Mouse (Mus musculus): ENCODE measurements around the gene Cxxc4.
"Not testable (repeated sequence)": the region's sequence is repeated elsewhere in the genome, so short reads cannot be mapped to it uniquely, and the experiment has no call there.

Gene Cxxc4

GRCm38 (mm10) chr3:134236414-134237112 lies at the start of gene Cxxc4:
TSS of gene Cxxc4 (plus strand) at chr3:134236484.
- DNase-seq (ENCODE audit: extremely low read depth, insufficient read length, low spot score) = no peak

GRCm38 (mm10) chr3:134188979-134189946 lies 47.0 kb upstream of the Cxxc4 start:
- no peak for DNase-seq (ENCODE audit: extremely low read depth, insufficient read length, low spot score)

- DNase-seq (ENCODE audit: extremely low read depth, insufficient read length, low spot score) = no peak
Observed at GRCm38 (mm10) chr3:134190046-134190445, 46.2 kb upstream of the Cxxc4 start.

- peak; percentile 4 for DNase-seq (ENCODE audit: extremely low read depth, insufficient read length, low spot score)
Observed at GRCm38 (mm10) chr3:134199892-134200291, 36.4 kb upstream of the Cxxc4 start.

GRCm38 (mm10) chr3:134206624-134207023 lies 29.7 kb upstream of the Cxxc4 start:
- DNase-seq (ENCODE audit: extremely low read depth, insufficient read length, low spot score) = no peak

- DNase-seq (ENCODE audit: extremely low read depth, insufficient read length, low spot score) = no peak
Observed at GRCm38 (mm10) chr3:134210950-134211349, 25.3 kb upstream of the Cxxc4 start.

- DNase-seq (ENCODE audit: extremely low read depth, insufficient read length, low spot score) = not testable (repeated sequence)
Observed at GRCm38 (mm10) chr3:134219881-134220280, 16.4 kb upstream of the Cxxc4 start.

- DNase-seq (ENCODE audit: extremely low read depth, insufficient read length, low spot score) = no peak
Observed at GRCm38 (mm10) chr3:134221002-134221401, 15.3 kb upstream of the Cxxc4 start.

GRCm38 (mm10) chr3:134222593-134222992 lies 13.7 kb upstream of the Cxxc4 start:
- no peak for DNase-seq (ENCODE audit: extremely low read depth, insufficient read length, low spot score)

GRCm38 (mm10) chr3:134223956-134224355 lies 12.3 kb upstream of the Cxxc4 start:
- no peak for DNase-seq (ENCODE audit: extremely low read depth, insufficient read length, low spot score)

GRCm38 (mm10) chr3:134225928-134226327 lies 10.4 kb upstream of the Cxxc4 start:
- no peak for DNase-seq (ENCODE audit: extremely low read depth, insufficient read length, low spot score)

- no peak for DNase-seq (ENCODE audit: extremely low read depth, insufficient read length, low spot score)
Observed at GRCm38 (mm10) chr3:134232753-134233152, 3.5 kb upstream of the Cxxc4 start.

- DNase-seq (ENCODE audit: extremely low read depth, insufficient read length, low spot score) = no peak
Observed at GRCm38 (mm10) chr3:134235491-134236413, 532 bp upstream of the Cxxc4 start.

GRCm38 (mm10) chr3:134237113-134237805 lies 975 bp downstream of the Cxxc4 start:
- no peak for DNase-seq (ENCODE audit: extremely low read depth, insufficient read length, low spot score)

- no peak for DNase-seq (ENCODE audit: extremely low read depth, insufficient read length, low spot score)
Observed at GRCm38 (mm10) chr3:134238621-134239310, 2.5 kb downstream of the Cxxc4 start.

- no peak for DNase-seq (ENCODE audit: extremely low read depth, insufficient read length, low spot score)
Observed at GRCm38 (mm10) chr3:134239321-134239970, 3.2 kb downstream of the Cxxc4 start.

- DNase-seq (ENCODE audit: extremely low read depth, insufficient read length, low spot score) = no peak
Observed at GRCm38 (mm10) chr3:134239971-134240717, 3.9 kb downstream of the Cxxc4 start.

- DNase-seq (ENCODE audit: extremely low read depth, insufficient read length, low spot score) = no peak
Observed at GRCm38 (mm10) chr3:134240718-134241025, 4.4 kb downstream of the Cxxc4 start.
